Mouse (Mus musculus) CH12F3 (cell line): ENCODE measurements around the gene Ptprn2.

ENCODE experiments used
- in situ Hi-C: fragments of 300-500 bp; cut with MboI; formaldehyde crosslinking; loops from 2 replicates; pipeline ENCODE4 v1.14.3; 2020; ENCODE audit warnings: low sequenced_read_pairs

Ptprn2 gene

DNA sequence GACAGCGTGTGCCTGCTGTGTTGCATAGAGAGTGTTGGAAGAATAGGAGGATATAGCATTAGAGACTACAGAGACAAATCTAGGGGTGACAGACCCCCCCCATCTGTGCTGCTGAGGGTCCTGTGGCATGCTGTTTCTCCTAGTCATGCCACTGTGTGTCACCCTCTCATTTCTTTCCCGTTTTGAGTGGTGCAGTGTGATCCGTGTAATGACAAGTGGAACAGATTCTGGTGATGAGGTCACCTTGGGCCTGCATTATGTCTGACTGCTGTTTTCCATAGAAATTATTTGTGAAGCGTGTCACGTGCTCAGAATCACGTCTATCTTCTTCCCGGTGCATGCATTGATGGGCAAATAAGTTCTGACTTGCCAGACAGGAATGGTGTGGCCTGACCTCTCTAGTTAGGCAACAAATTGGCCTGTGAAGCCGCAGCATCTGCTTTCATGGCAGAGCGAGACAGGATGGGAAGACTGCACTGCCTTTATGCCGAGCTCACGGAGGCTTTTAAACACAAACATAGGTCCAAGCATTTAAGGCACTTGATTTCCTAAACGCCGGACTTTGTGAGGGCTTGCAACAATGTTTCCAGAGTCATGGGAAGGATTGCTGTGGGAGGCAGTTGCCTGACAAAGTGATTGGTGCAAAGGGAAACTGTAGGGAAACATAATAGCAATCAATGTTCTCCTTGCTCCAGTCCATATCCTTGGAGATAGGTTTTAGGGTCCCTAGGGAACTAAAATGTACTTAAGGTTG, 467.1 kb downstream of the Ptprn2 start:
- in situ Hi-C loops, result no loop called here

- in situ Hi-C loops, result no loop called here
Observed at GRCm38 (mm10) chr12:116959164-116959563, 473.6 kb downstream of the Ptprn2 start.

DNA sequence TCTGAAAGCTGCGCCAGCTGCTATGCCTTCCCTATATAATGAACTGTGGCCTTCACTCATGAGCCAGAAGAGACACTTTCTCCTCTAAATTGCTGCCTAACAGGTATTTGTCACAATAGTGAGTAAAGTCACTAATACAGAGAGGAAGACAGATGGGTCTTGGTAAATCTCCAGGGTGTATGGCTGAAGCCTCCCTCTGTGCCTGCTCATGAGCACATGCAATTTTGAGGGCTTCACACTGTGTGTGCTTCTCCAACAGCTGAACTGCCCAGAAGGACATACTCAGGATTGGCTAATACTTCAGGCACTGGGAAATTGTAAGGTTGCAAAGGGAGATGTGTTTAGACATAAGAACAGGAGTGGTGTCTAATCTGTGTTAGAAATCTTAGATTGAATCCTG, 478.4 kb downstream of the Ptprn2 start:
- in situ Hi-C loops, result no loop called here

DNA sequence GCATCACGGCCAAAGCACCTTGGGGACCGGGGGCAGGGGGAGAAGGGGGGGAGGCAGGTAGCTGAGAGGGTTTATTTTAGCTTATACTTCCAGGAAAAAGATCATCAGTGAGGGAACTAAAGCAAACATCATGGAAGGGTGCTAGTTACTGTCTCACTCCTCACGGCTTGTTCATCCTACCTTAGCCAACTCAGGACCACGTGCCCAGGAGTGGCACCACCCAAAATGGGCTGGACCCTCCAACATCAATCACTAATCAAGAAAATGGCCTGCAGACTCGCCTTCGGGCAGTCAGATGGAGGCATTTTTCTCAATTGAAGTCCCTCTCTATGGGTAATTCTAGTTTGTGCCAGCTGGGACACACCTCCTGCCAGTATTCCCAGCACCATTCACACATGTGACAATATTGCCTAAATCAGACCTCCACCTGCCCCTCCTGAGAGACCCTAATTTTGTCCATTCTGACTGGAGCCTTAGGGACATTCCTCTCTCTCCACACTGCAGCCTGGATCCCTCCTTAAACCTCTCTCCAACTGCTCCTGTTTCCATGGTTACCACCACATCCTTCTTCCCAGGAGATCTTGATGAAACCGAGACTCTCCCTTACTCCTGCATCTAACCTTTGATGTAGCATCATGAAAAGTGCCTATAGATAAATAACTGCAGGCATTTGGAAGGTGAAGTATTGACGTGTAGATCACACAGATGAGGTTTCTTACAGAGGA, 482.9 kb downstream of the Ptprn2 start:
- in situ Hi-C loops, result no loop called here

DNA sequence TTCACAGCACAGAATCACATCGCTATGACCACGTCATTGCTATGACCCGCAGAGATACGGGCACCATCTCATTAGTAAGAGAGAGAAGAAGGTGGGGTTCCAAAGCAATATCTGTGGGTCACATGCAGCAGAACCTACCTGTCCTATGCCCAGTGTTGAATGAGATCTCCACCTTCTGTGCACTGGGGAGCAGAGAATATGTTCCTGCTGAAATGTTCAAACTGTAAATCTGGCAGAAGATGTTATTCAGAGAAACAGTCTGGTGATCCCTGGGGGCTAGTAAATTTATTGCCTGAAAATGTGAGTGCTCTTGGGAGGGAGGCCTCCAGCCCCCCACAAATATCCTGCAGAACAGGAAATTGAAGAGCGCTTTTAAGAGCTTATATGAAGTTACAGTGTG, 490.0 kb downstream of the Ptprn2 start:
- in situ Hi-C loops, result no loop called here

DNA sequence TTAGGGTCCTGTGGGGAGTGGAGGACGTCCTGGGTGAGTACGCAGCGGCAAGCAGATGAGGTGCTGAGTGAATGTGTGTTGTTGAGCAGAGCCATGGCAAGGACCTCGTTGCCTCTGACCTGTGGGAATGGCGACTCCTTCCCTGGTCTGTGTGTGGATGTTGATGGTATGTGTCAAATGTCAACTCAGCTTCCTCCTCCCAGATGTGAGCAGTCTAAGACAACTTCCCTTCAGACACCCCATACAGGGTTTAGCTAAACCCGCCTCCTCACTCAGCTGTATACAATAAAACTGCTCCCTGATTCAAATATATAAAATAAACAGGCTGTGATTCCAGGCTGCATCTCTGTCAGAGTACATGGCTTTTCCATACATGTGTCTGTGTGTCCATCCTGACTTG, 491.5 kb downstream of the Ptprn2 start:
- in situ Hi-C loops, result no loop called here

- in situ Hi-C loops, result no loop called here
Observed at GRCm38 (mm10) chr12:116978201-116978600, 492.7 kb downstream of the Ptprn2 start.

GRCm38 (mm10) chr12:116981315-116981714, 495.8 kb downstream of the Ptprn2 start:
- in situ Hi-C loops, result no loop called here

GRCm38 (mm10) chr12:116989144-116989543, 503.6 kb downstream of the Ptprn2 start:
- in situ Hi-C loops, result no loop called here

GRCm38 (mm10) chr12:117001546-117002148, 516.1 kb downstream of the Ptprn2 start:
- in situ Hi-C loops, result no loop called here

DNA sequence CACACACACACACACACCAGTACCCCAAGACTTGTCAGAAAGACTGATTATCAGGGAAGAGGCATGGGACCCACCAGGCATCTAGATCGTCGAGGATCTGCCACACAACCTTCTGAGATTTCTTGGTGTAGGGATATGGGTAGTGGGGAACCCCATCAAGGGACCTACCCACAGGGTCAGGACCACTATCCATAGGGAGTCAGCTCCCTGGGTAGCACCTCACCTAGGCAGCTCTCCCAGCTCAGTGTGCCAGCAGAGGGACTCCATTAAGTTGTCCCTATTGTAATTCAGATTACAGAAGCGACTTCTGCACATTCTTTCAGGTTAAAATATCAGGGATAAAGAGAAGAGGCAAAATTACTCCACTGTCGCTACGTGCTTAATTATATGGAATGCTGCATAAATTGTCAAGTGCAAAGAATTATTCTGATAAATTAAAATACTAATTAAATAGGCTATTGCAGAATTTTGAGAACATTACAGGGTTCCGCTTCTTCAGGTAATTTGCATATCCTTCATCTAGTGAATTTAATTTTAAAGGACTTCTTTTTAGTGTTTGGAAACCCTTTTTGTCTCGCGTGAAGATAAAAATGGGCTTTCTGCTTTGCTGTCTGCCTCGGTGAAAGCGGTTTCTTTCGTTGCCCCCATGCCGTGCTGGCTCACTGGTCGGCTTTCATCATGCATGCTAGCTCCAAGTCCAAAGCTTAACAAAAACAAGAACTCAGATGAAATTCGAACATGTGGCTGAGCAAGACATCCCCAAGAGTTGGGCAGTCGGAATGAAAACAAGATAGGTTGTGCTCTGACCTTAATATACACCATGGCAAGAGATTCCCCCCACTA, 531.5 kb downstream of the Ptprn2 start:
- in situ Hi-C loops, result no loop called here

GRCm38 (mm10) chr12:117017912-117018311, 532.4 kb downstream of the Ptprn2 start:
- in situ Hi-C loops, result no loop called here

DNA sequence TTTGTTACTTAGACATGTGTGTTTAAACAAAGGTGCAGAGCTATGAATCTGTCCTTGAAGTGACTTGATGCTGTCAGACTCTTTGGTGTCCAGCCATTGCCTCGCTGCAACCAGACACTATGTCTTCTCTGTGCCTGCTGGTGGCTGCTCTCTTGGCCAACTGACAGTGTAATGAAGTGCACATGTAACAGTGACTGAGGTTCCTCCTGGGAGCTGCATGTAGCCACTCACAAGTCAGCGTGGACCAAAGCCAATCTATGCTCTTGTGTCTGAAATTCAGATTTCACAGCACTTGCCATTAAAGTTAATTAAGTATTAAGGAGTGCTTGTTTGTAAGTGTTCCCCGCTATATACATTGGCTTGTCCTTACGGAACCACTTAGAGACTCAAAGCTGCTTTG, 537.7 kb downstream of the Ptprn2 start:
- in situ Hi-C loops, result no loop called here

DNA sequence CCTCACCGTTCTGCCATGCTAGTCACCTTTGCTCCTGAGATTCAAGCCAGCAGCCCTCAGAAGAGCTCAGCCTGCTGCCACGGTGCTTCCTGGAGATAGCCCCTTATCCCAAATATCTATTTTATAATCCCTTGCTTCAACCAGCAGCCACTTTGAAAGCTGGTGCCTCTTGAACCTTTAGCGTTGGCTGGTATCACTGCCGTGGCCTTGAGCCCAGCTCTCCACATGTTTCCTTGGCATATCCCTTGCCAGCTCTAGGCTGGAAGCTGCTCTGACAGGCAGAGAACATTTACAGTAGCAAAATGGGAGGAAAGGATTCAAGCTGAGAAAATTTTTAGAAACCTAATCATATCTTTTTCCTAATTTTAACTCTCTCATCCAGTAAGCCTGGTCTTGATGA, 539.4 kb downstream of the Ptprn2 start:
- in situ Hi-C loops, result no loop called here

- in situ Hi-C loops, result no loop called here
Observed at GRCm38 (mm10) chr12:117025676-117026075, 540.2 kb downstream of the Ptprn2 start.

DNA sequence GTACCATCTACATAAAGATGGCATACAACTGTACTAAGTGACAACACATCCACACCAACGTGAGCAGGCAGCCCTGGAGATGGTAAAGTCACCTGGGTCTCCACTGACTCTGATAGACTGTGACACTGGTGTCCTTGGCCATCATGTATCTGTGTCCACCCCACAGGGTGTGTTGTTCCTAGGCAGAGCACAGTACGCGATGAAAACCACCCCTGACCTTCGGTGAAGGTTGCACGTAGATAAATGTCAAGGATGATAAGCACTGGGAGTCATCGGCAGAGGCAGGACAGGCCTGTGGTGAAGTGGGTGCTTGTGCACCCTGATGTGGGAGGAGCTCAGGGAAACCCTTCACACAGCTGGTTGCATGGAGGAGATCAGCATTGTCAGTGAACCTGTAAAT, 541.8 kb downstream of the Ptprn2 start:
- in situ Hi-C loops, result no loop called here

DNA sequence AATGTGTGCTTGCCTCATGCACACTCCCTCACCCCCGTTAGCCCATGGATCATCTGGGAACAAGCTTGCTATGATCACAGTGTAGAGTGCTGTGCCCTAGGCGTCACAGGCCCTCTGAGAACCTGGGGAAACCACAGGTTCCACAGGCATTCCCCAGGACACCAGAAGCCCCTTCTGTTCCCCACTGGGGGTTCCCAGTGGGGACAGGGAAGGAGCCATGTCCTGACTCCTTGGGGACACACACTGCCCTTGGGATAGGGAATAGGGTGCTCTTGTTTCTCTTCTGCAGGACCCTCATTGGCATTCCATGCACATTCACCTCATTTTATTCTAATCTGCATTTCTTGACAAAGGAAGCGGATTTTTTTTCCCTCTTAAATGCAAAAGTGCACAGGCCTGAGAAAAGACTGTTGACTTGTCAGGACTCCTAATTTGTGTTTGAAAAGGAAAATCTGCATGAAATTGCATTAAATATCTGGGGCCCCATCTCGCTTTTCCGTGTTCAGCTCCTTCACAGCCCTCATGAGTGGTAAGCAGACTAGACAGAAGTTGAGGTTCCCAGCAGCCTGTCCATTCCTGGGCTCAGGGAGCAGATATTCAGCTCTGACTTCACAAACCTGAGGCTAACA, 542.9 kb downstream of the Ptprn2 start:
- in situ Hi-C loops, result no loop called here

DNA sequence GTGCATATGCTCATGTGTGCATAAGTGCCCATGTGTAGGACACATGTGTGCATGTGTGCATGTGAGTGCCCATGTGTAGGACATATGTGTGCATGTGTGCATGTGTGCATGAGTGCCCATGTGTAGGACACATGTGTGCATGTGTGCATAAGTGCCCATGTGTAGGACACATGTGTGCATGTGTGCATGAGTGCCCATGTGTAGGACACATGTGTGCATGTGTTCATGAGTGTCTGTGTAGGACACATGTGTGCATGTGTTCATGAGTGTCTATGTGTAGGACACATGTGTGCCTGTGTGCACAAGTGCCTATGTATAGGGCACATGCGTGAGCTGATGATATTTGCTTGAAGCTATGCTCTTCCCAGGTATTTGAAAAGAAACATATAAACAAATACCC, 547.7 kb downstream of the Ptprn2 start:
- in situ Hi-C loops, result no loop called here

DNA sequence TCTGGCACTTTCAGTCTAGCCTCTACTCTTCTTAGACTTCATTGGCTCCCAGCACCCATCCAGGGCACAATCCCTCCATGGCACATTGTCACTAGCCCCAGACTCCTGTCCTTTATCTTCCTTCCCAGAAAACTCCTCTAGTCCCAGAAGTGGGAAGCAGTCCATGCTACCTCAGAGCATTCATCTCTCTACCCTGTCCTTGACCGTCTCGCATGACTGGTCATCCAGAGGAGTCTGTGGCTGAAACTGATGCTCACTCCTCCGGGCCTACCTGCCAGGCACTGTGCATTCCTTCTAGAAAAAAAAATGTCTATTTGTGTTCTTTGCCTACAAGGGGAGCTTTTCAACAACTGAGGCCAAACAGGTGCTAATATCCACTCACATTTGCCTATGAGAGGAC, 549.0 kb downstream of the Ptprn2 start:
- in situ Hi-C loops, result no loop called here

- in situ Hi-C loops, result no loop called here
Observed at GRCm38 (mm10) chr12:117035243-117035642, 549.7 kb downstream of the Ptprn2 start.

DNA sequence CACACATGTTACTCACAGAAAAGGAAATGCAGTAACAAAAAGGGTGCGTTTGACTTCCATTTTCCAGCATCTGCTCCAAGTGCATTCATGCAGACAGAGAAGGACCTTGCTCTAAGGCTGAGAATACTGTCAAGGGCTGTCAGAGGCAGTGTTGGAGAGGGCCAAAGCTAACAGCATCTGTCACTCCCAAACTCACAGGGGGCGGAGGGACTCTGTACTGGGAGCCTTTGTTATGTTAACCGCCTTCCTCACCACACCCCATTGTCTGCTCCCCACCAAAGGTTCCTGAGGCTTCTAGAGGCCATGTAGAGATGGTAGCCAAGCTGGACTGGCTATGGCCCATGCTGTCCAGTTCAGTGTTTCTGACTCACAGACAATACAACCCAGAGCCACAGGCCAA, 553.9 kb downstream of the Ptprn2 start:
- in situ Hi-C loops, result no loop called here
